Mouse (Mus musculus) heart, embryonic 10.5 days (tissue): ENCODE measurements around the gene Mau2. TPM values are rescaled to one million over a fixed set of nuclear protein-coding genes. Genes with fewer than 3 reads are reported as not detected.
"Not testable (repeated sequence)": the region's sequence is repeated elsewhere in the genome, so short reads cannot be mapped to it uniquely, and the experiment has no call there.

Experiments
- DNase-seq: peaks from one replicate; pipeline ENCODE4 v3.0.0-alpha.2; 2017; ENCODE audit warnings: low spot score
- H3K27ac ChIP-seq: fragments of 300-500 bp; sonication (generic); 2 replicates; pipeline ENCODE4 v1.5.1; 2016; ENCODE audit warnings: mild to moderate bottlenecking
- H3K27me3 ChIP-seq: fragments of 300-500 bp; sonication (generic); 2 replicates; pipeline ENCODE4 v1.6.1; 2016; ENCODE audit warnings: mild to moderate bottlenecking; ENCODE audit not compliant: poor library complexity, insufficient read depth, severe bottlenecking
- H3K36me3 ChIP-seq: fragments of 300-500 bp; sonication (generic); 2 replicates; pipeline ENCODE4 v1.6.1; 2016; ENCODE audit warnings: mild to moderate bottlenecking, moderate library complexity
- H3K4me1 ChIP-seq: fragments of 300-500 bp; sonication (generic); 2 replicates; pipeline ENCODE4 v1.6.1; 2016; ENCODE audit warnings: mild to moderate bottlenecking
- H3K4me3 ChIP-seq: fragments of 300-500 bp; sonication (generic); 2 replicates; pipeline ENCODE4 v1.5.1; 2016; ENCODE audit warnings: mild to moderate bottlenecking, moderate library complexity
- H3K9me3 ChIP-seq: fragments of 300-500 bp; sonication (generic); 2 replicates; pipeline ENCODE4 v1.6.1; 2016; ENCODE audit warnings: mild to moderate bottlenecking, moderate library complexity
- WGBS: fragments of 180-500 bp; shearing (Covaris S2); methylation state at CpG from one replicate; pipeline ENCODE4 v1.1.7; 2016; 5-methylcytosine and 5-hydroxymethylcytosine counted together
- polyA plus RNA-seq: library from polyadenylated mRNA; unstranded; fragments of >200 nt; fragmentation: Nextera tagmentation; extraction: Ambion mirVana; gene quantifications from 2 replicates; pipeline ENCODE4 v1.2.1, GENCODE M21; 2016

Mau2 gene
- polyA plus RNA-seq, 1 experiment from 2014 or later: 46.5 TPM

GRCm38 (mm10) chr8:70010796-70011195, 31.7 kb downstream of the Mau2 start:
- not testable (repeated sequence) for H3K36me3 ChIP-seq, DNase-seq, H3K27me3 ChIP-seq, H3K9me3 ChIP-seq, H3K4me1 ChIP-seq, H3K27ac ChIP-seq, H3K4me3 ChIP-seq
- WGBS: 87% methylated on average over 14 of the region's 14 CpGs

GRCm38 (mm10) chr8:70005178-70005577, 37.4 kb downstream of the Mau2 start:
- H3K27ac ChIP-seq: no peak overlapping the region
- 41% methylated on average over 2 of the region's 2 CpGs for WGBS

GRCm38 (mm10) chr8:70004345-70004744, 38.2 kb downstream of the Mau2 start:
- H3K4me1 ChIP-seq: peaks cover 17% of the 10 kb centered on the region; the same call in 1 of the 2 replicates
- H3K27ac ChIP-seq: no peak overlapping the region
- no peaks in the 10 kb centered on the region for H3K36me3 ChIP-seq
- no peak for DNase-seq
- H3K9me3 ChIP-seq: no peaks in the 10 kb centered on the region
- no peak overlapping the region for H3K4me3 ChIP-seq
- no peaks in the 10 kb centered on the region for H3K27me3 ChIP-seq

More at GRCm38 (mm10) chr8:70005178-70005577, 37.4 kb downstream of the Mau2 start:
- no peak for DNase-seq
- H3K4me3 ChIP-seq: no peak overlapping the region
- no peaks in the 10 kb centered on the region for H3K9me3 ChIP-seq
- no peaks in the 10 kb centered on the region for H3K36me3 ChIP-seq
- H3K27me3 ChIP-seq: no peaks in the 10 kb centered on the region
- peaks cover 17% of the 10 kb centered on the region; the same call in 1 of the 2 replicates for H3K4me1 ChIP-seq

GRCm38 (mm10) chr8:70003204-70003657, 39.3 kb downstream of the Mau2 start:
- Histone ChIP-seq H3K27ac (0 out of 2 replicates have a peak overlapping the region, but pooled peaks have one; percentile 22), H3K9me3 (no peaks in the 10 kb centered on the region), H3K36me3 (no peaks in the 10 kb centered on the region), H3K4me3 (no peak overlapping the region), H3K4me1 (peaks cover 17% of the 10 kb centered on the region; the same call in 1 of the 2 replicates), H3K27me3 (no peaks in the 10 kb centered on the region)
- no peak for DNase-seq
- WGBS: 61% methylated on average over 4 of the region's 4 CpGs

- Histone ChIP-seq H3K4me1 (peaks cover 17% of the 10 kb centered on the region; the same call in 1 of the 2 replicates), H3K4me3 (peak overlapping the region; percentile 57), H3K27ac (peak overlapping the region; percentile 91)
- DNase-seq, H3K36me3 ChIP-seq, H3K27me3 ChIP-seq, H3K9me3 ChIP-seq: not testable (repeated sequence)
- WGBS: 33% methylated on average over 7 of the region's 7 CpGs
These were observed 40.7 kb downstream of the Mau2 start for GRCm38 (mm10) chr8:70001892-70002191.

- no peaks in the 10 kb centered on the region for H3K36me3 ChIP-seq
- no peaks in the 10 kb centered on the region for H3K27me3 ChIP-seq
- peak overlapping the region; percentile 91 for H3K27ac ChIP-seq
- H3K9me3 ChIP-seq: no peaks in the 10 kb centered on the region
- H3K4me1 ChIP-seq: peaks cover 17% of the 10 kb centered on the region; the same call in 1 of the 2 replicates
- under 1% methylated on average over 16 of the region's 16 CpGs for WGBS
- H3K4me3 ChIP-seq: peak overlapping the region; percentile 57
- peak; percentile 94 for DNase-seq
These were observed 41.2 kb downstream of the Mau2 start for GRCm38 (mm10) chr8:70001176-70001891.

GRCm38 (mm10) chr8:70000226-70000625, 42.3 kb downstream of the Mau2 start:
- WGBS: 83% methylated on average over 2 of the region's 2 CpGs
- no peaks in the 10 kb centered on the region for H3K36me3 ChIP-seq
- H3K4me3 ChIP-seq: no peak overlapping the region
- peak overlapping the region; percentile 91; the same call in 1 of the 2 replicates for H3K27ac ChIP-seq
- peaks cover 18% of the 10 kb centered on the region; the same call in 1 of the 2 replicates for H3K4me1 ChIP-seq
- no peaks in the 10 kb centered on the region for H3K27me3 ChIP-seq
- no peaks in the 10 kb centered on the region for H3K9me3 ChIP-seq
- no peak for DNase-seq

GRCm38 (mm10) chr8:69999236-69999635, 43.3 kb downstream of the Mau2 start:
- no peaks in the 10 kb centered on the region for H3K27me3 ChIP-seq
- DNase-seq: no peak
- H3K9me3 ChIP-seq: no peaks in the 10 kb centered on the region
- no peaks in the 10 kb centered on the region for H3K36me3 ChIP-seq
- no peak overlapping the region for H3K4me3 ChIP-seq
- no peak overlapping the region for H3K27ac ChIP-seq
- WGBS: 91% methylated on average over 4 of the region's 4 CpGs
- peaks cover 26% of the 10 kb centered on the region; the same call in 1 of the 2 replicates for H3K4me1 ChIP-seq

- 91% methylated on average over 3 of the region's 3 CpGs for WGBS
- H3K27me3 ChIP-seq: no peaks in the 10 kb centered on the region
- no peak overlapping the region for H3K27ac ChIP-seq
- H3K4me3 ChIP-seq: no peak overlapping the region
- H3K9me3 ChIP-seq: no peaks in the 10 kb centered on the region
- no peaks in the 10 kb centered on the region for H3K36me3 ChIP-seq
- peaks cover 29% of the 10 kb centered on the region; the same call in 1 of the 2 replicates for H3K4me1 ChIP-seq
- DNase-seq: no peak
These were observed 43.8 kb downstream of the Mau2 start for GRCm38 (mm10) chr8:69998706-69999105.

GRCm38 (mm10) chr8:69996589-69997285, 45.8 kb downstream of the Mau2 start:
- Histone ChIP-seq H3K36me3 (peaks cover 8% of the 10 kb centered on the region; the same call in 1 of the 2 replicates), H3K4me1 (peaks cover 35% of the 10 kb centered on the region; the same call in 1 of the 2 replicates), H3K27me3 (no peaks in the 10 kb centered on the region), H3K4me3 (peak overlapping the region; percentile 95), H3K9me3 (no peaks in the 10 kb centered on the region), H3K27ac (peak overlapping the region; percentile 93)
- 2% methylated on average over 35 of the region's 35 CpGs for WGBS
- no peak for DNase-seq

- Histone ChIP-seq H3K27ac (peak within 1 kb of the TSS; percentile 93), H3K36me3 (peaks cover 8% of the 10 kb centered on the region; the same call in 1 of the 2 replicates), H3K4me3 (peak within 1 kb of the TSS; percentile 95), H3K9me3 (no peaks in the 10 kb centered on the region), H3K27me3 (no peaks in the 10 kb centered on the region), H3K4me1 (peaks cover 27% of the 10 kb centered on the region; the same call in 1 of the 2 replicates)
- DNase-seq: peak; percentile 100
- WGBS: under 1% methylated on average over 87 of the region's 87 CpGs
These were observed 46.6 kb downstream of the Mau2 start, which contains the start of gene Gatad2a for GRCm38 (mm10) chr8:69995776-69996588. Gene Gatad2a, minus strand, starts transcription at chr8:69996384.

GRCm38 (mm10) chr8:69995422-69995775, 47.1 kb downstream of the Mau2 start:
- no peaks in the 10 kb centered on the region for H3K27me3 ChIP-seq
- no peaks in the 10 kb centered on the region for H3K9me3 ChIP-seq
- no peak for DNase-seq
- peak overlapping the region; percentile 95 for H3K4me3 ChIP-seq
- H3K36me3 ChIP-seq: peaks cover 12% of the 10 kb centered on the region; the same call in 1 of the 2 replicates
- under 1% methylated on average over 7 of the region's 7 CpGs for WGBS
- H3K27ac ChIP-seq: peak overlapping the region; percentile 93
- peaks cover 23% of the 10 kb centered on the region; the same call in 1 of the 2 replicates for H3K4me1 ChIP-seq
